Mouse (Mus musculus) brain, adult 2 months (tissue): ENCODE results near the gene Zfp280b.

Experiments used
- DNase-seq: peaks from one replicate; pipeline ENCODE4 v3.0.0; 2011; ENCODE audit warnings: low read depth, low spot score

Gene Zfp280b

DNA sequence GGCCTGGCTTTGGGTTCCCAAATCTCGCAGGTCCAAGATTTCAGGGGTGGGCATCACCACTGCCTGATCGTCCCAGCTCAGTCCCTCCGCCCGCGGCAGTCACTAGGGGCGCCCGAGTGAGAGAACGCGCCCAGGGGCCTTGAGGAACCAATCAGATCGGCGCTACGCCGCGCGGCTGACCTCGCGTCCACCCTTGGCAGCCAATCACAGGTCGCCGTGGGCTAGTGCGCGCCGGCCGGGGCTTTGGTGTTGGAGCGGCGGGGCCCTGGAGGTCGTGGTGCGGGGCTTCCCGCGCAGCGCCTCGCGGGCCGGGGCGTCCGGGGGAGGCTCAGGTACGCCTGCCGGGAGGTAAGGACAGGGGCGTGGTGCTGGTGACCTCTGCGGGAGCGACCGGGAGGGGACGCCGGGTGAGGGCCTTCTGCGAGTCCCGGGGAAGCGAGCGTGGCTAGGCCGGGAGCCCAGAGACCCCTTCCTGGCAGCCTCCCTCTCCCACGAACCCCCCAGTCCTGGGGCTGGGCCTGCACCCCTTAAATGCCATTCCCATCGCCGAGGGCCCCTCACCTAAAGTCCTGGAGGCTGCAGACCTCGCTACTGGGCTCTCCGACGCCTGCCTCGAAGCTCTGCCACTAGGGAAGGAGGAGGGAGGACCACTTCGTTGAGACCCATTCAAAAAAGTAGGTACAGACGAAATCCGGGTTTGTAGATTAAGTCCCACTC lies at the start of gene Zfp280b:
Gene Zfp280b, plus strand, starts transcription at position 249 of the 717 bp plus-strand sequence.
- DNase-seq = peak; percentile 98

DNA sequence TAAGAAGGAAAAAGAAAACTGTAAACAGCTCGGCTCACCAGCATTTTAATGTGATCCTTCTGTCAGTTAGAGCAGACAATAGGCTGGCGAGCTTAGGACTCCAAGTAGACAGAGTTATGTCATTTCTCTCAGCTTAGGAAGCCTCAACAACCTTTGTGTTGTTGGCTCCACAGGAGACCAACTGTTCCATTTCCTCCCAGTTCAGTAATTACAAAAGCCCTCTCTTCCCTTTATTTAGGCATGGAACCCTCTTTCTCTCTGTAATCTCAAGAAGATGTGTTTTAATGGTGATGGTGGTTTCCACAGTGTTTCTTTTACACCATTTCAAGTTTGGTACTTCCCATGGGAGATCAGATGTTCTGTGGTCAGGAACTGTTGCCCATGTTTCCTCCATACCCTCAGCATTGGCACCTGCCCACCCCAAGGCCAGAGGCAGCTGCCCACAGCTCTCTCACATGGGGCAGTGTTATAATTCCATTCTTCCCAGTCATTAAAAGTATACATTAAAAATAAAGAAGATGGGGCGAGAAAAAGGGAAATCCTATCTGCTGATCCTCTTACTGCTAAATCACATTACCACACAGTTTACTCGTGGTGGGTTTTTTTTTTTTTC lies 41.9 kb upstream of the Zfp280b start:
- no peak for DNase-seq

DNA sequence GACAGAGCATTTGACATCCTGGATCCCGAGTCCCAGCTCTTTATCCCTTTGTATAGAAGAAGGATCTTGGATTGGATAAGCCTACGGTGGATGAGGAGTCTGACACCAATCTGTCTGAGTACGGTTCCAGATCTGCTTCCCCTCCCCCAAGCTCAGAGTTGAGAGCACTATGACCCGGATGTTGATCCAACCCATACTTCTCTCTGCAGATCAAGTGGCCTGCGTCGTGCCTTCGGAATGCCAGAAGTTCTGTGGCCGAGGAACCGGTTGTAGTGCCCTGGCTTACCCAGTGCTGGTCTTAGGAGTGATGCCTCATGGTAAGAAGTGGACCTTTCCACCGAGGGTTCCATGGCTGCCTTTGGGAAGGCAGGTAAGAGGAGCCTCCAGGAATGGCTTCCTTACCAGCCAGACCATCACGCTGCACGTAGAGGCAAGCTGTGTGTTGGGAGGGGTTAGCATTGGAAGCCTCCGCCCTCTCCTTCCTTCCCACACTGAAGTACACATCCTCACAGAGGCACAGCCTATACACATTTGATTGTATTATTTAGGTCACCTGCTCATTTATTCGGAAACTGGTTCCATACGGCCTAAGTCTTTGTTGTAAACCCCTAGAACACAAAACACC lies 38.7 kb upstream of the Zfp280b start:
- DNase-seq = no peak

DNA sequence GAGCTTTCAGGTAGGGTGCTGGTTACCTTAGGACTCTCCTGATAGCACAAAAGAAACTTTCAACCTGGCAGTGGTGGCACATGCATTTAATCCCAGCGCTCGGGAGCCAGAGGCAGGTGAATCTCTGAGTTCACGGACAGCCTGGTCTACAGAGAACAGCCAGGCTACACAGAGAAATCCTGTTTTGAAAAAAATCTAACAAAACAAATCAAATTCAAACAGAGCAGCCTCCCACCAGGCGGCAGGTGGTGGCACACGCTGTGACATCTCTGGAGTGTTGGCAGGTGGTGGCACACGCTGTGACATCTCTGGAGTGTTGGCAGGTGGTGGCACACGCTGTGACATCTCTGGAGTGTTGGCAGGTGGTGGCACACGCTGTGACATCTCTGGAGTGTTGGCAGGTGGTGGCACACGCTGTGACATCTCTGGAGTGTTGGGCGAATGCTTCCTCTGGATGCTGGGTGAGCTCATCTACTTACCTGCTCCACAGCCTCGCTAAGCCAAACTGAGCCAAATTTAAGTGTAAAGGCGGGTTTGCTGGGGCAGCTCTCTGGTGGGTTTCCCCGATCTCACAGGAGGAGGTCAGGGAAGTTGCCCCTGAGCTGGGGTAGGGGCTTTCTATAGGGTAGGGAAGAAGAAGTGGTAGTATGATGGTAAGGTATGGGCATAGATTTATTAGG lies 37.8 kb upstream of the Zfp280b start:
- DNase-seq = peak; percentile 64

DNA sequence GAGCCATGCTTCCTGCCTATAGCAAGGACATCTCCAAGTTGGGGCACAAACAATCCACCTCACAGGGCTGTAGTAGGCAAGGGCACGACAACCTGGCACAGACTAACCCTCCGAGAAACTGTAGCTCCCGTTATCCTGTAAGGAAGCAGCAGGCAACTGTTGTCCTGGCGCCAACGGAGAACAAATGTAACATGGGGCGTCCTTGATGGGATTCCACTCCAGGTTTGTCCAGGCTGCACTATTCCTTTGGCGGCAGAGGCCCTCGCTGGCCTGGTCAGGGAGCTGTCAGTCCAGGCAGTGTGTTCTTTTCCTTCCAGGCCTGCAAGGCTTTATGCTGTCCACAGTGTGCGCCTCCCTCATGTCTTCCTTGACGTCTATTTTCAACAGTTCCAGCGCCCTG lies 37.0 kb upstream of the Zfp280b start:
- peak; percentile 53 for DNase-seq

DNA sequence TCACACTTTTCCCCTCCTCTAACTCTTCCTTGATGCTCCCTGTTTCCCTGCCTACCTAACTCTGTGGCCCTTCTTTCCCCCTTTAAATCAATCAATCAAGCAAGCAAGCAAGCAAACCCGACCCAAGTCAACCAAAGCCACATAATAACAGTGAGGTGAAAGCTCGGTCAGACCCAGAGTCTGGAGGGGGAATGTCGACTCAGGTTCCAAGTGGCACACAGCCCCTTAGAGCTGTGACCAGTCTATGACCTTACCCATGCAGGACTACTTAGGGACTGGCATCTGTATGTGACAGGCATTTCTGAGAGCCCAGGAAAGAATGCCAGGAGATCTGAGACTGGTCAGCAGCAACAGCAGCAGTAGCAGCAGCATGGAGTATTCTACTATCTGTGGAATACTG lies 36.1 kb upstream of the Zfp280b start:
- no peak for DNase-seq

DNA sequence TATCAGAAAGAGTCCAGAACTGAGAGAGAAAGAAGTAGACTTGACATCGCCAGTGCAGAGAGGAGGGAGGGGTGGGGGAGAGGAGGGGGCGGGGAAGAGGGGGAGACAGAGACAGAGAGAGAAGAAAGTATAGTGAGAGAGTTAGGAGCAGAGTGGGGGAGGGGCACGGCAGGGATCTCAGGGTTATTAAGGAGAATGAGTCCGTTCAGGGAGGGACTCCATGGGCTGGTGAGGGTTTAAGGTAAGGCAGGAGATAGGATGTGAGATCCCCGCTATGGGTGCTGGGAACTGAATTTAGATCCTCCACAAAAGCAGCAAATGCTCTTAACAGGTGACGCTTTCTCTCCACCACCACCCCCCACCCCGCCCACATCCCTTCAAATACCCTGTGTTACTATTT lies 31.3 kb upstream of the Zfp280b start:
- DNase-seq = no peak

DNA sequence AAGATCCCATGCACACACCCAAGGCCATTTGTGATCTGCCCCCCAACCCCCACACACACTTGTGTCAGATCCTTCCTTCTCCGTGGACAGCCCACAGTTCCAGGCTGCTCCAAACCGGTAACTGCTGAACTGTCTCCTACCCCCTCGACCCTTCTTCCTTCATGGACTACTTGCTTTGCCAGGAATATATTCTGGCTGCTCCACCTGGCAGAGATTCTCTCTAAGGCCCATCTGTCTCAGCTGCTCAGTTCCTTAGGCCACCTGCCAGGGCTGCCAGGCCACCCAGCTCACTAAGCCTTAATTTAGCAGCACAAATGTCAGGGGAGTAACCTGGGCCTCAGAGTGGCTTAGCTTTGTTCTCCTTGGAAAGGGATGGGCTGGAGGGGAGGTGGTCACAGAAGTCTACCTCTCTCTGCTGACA lies 30.3 kb upstream of the Zfp280b start:
- peak; percentile 88 for DNase-seq

DNA sequence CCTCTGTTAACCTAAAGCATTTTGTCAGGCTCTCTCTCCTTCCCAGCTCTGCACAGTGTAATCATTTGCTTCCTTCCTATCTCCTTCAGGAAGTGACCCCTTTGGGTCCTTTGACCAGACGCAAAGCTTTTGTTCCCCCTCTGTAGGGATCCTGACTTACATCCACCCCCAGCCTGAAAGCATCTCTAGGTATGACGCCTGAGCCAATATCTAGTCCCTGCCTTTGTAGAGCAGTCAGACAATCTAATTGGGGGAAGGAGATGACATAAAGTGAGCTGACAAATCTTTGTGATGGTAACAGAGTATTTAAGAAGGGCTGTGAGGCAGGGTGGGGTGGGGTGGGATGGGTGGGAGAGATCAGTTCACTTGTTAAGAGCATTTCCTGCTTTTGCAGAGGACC lies 29.8 kb upstream of the Zfp280b start:
- no peak for DNase-seq

DNA sequence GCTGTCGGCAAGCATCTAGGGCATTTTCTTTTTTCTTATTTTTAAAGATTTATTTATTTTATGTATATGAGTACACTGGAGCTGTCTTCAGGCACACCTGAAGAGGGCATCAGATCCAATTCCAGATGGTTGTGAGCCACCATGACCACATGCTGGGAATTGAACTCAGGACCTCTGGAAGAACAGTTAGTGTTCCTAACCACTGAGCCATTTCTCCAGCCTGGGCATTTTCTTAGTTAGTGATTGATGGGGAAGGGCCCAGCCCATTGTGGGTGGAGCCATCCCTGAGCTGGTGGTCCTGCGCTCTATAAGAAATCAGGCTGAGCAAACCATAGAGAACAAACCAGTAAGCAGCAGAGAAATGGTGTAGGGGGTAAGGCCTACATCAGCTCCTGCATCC lies 29.2 kb upstream of the Zfp280b start:
- no peak for DNase-seq

DNA sequence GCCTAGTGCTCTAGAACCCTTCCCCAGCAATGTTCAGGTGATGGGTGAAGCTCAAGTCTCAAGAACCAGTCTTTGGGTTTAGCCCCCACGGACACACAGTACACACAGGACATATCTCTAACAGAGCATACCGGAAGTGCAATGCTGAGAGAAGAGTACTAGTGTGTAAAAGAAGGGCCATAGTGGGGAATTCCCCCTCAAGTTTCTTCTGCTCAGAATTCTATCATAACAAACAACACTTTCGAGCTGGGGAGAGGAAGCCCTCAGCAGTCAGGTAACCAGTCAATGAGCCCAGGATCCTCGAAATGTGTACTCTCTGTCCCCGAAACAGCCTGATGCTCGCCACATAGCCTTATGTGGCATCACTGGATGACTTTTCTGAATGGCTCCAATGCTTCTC lies 26.1 kb upstream of the Zfp280b start:
- no peak for DNase-seq

DNA sequence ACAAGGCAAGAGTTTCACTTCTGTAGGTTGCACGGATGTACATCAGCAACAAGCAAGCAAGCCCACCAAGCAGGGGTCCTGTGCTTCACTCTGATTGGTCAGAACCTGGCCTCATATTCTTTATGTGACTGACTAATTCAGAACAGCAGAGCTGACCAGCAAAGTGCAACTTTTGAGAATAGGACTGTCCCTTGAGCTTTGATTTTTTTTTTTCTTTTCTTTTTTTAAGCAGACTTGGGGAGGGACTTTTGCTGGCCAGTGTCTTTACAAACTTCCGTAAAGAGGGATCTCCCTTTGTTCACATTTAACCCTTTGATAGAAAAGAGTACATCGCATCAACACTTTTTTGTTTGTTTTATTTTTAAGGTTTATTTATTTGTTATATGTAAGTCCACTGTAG lies 22.6 kb upstream of the Zfp280b start:
- DNase-seq = no peak

DNA sequence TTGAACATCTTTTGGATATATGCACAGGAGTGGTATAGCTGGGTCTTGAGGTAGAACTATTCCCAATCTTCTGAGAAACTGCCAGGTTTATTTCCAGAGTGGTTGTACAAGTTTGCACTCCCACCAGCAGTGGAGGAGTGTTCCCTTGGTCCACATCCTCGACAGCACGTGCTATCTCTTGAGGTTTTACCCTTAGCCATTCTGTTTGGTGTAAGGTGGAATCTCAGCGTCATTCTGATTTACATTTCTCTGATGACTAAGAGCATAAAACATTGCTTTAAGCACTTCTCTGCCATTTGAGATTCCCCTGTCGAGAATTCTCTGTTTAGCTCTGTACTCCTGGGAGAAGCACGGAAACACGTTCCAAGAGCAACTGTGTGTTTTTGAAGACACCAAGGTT lies 19.5 kb upstream of the Zfp280b start:
- DNase-seq = peak; percentile 48

DNA sequence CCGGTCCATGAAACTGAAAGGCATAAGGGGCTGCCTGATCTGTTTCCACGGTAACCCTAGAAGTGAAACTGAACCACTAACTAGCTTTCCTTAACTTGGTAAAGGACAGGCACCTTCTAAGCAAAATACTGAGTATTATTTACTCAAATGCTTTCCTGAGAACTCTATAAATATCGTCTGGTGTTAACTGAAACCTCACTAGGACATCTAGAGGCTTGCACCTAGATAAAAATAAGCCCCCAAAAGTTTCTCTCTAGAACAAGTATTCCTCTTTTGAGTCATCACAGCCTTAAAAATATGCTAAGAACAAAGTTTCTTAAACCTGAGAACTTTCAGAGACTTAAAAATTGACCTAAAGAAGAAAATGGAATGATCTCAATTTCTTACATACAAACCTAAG lies 15.6 kb upstream of the Zfp280b start:
- no peak for DNase-seq

DNA sequence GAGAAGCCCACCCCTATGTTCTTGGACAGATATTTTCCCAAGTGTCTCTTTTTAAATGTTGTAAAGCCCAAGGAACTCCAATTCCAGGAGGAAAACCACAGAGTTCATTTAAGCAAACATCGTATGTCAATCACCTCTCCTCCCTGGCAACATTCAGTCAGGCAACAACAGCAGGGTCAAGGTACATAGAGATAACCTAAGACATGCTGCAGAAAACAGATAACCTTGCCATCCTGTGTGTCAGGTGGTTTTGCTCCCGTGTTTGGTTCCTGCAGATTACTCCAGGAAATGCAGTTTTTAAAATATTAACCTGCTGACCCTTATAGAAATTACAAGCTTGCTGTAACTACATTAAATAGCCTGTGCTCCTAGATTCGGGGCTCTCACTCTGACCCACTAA lies 10.7 kb upstream of the Zfp280b start:
- DNase-seq = no peak

DNA sequence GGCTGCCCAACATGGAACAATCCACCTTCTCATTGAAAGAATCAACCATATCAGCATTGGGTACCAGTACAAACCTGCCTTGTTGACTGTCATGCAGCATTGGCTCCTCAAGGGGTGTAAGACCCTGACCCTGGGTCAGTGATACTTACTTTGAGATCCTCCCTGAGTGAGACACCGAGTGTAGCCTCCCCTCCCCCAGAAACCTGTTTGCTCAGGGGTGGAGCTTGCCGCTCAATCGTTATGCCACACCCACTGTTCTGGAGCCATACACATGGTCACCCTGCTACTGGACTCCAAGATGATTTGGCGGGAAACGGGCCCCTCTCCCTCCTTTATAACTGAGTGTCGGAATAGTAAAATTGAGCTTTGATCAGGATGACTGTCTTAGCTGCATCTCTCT lies 8.5 kb upstream of the Zfp280b start:
- no peak for DNase-seq

DNA sequence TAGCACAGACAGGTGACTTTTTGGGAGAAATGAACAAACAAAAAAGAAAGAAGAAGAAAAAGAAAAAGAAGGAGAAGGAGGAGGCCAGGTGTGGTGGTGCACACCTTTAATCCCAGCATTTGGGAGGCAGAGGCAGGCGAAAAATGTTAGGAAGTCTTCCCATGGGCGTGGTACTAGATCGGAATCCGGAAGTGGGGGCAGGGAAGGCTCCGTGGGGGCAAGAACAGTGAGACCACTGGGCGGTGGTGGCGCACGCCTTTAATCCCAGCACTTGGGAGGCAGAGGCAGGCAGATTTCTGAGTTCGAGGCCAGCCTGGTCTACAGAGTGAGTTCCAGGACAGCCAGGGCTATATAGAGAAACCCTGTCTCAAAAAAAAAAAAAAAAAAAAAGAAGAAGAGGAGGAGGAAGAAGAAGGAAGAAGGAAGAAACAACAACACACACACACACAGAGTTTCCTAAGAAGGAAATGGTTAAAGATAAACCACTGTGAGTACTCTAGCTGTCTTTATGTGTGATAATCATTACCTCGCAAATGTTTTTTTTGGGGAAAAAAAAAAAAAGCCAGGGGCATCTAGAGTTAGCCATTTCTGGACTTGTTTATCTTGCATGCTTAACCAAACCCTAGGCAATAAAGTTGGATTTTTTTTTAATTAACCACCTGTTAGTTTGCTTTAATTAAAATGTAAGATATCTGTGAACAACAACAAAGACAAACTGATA lies 6.8 kb upstream of the Zfp280b start:
- DNase-seq = no peak

DNA sequence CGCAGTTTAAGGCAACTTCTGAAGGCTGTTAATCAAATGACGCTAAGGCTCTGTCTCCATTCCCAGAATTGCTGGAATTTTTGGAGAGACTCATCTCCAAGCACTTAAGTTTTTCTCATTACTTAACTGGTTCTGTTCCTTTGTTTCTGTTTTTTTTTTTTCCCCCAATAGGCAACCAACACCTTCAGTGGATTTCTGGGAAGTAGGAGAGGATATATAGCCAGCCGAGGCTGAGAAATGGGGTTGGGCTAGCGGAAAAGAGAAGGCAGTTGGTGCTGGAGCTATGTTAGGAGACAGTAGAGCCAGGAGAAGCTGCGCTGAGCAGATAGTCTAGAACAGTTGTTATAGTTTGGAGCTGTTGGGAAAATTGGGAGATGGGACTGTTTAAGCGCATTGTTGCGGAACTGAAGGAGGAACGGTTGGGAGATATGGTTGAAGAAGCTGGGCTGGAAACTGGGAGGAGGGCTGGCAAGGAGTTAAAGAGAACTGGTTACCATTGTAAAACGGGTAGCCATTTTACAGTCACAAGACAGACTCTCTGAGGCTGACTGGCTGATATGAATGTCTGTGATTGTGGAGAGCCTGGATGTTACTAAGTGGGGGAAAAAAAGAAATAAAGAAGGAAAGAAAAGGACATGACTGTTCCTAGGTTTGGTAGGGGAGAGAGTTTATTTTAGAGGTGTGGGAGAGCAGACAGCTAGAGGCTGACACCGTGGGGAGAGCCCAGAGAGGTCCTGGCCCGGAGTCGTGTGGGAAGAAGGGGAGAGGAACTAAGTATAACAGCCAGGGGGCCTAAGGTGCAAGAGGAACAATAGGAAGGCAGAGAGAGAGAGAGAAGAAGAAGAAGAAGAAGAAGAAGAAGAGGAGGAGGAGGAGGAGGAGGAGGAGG lies 5.1 kb upstream of the Zfp280b start:
- DNase-seq = no peak

DNA sequence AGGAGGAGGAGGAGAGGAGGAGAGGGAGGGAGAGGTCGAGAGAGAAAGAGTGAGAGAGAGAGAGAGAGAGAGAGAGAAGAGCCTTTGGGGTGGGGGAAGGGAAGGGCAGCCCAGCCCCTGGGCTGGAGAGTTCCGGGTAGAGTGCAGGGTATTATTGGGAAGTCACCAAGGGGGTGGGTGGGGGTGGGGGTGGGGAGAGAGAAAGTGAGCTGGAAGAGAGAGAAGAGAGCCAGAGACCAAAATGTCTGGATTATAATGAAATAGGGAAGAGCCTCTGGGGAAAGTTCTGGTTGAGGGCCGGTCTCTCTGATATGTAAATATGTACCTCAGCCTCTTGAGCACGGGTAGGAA lies 4.5 kb upstream of the Zfp280b start:
- DNase-seq = no peak

DNA sequence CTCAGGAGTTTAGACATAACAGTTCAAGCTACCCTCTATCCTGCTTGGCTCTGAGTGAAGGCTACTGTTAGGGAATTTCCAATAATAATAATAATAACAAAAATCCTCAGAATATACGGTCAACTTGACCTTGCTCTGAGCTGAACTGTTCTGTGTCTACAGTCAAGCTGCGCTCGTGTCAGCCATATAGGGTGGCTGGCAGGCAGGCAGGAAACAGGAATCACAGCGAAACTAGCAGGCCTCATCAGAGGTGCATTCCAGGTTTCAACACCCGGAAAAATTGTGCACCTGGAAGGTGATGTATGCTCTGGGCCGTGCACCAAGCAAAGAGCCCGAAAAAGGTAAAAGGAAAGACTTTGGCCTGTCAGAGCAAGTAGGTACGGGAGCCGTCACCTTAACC lies 4.1 kb upstream of the Zfp280b start:
- no peak for DNase-seq

DNA sequence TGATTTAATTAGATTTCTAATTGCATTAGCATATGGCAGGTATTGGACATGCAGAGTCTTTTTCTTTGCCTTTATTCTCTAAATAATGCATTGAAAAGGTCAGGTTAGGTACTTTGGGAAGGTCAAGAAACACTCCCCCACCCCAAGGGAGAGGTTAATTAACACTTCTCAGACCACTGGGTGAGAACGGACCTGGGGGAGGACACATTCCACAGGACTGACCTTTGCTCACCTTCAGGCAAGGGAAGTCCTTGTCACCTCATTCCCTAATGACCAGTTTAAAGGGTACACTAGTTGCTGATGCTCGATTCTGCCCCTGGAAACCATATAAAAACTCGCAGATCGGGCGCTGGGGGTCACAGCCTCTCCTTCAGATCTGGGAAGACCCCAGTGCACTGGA lies 3.2 kb upstream of the Zfp280b start:
- no peak for DNase-seq
